Mouse (Mus musculus) G1E-ER4 (cell line): Measurements from ENCODE around the gene Ina. TPM values are rescaled to one million over a fixed set of nuclear protein-coding genes. Genes with fewer than 3 reads are reported as not detected.

Experiments used
- GATA1 ChIP-seq: IDR thresholded peaks from one replicate; pipeline ENCODE4 v1.8.0; 2012; ENCODE audit warnings: low read length, inconsistent platforms
- polyA plus RNA-seq: library from polyadenylated mRNA; stranded (reverse); fragments of >175 nt; gene quantifications from 2 replicates; pipeline ENCODE4 v1.2.3, GENCODE M21; 2012

The Ina gene
- polyA plus RNA-seq, 1 experiment = not detected

- TF ChIP-seq GATA1 = no peak
Measured at GRCm38 (mm10) chr19:47005873-47006272, 8.6 kb upstream of the Ina start.

GRCm38 (mm10) chr19:47006321-47006720, 8.2 kb upstream of the Ina start:
- TF ChIP-seq GATA1 = no peak

- no peak for TF ChIP-seq GATA1
Measured at GRCm38 (mm10) chr19:47009420-47009819, 5.1 kb upstream of the Ina start.

- TF ChIP-seq GATA1 = no peak
Measured at GRCm38 (mm10) chr19:47009943-47010342, 4.6 kb upstream of the Ina start.

GRCm38 (mm10) chr19:47012521-47013130, 1.9 kb upstream of the Ina start:
- no peak for TF ChIP-seq GATA1

- TF ChIP-seq GATA1 = no peak
Measured at GRCm38 (mm10) chr19:47013340-47014158, 949 bp upstream of the Ina start.

GRCm38 (mm10) chr19:47014159-47014446, 395 bp upstream of the Ina start:
- no peak for TF ChIP-seq GATA1

- TF ChIP-seq GATA1 = no peak
Measured at GRCm38 (mm10) chr19:47015396-47015795, 898 bp downstream of the Ina start.

GRCm38 (mm10) chr19:47015965-47016364, 1.5 kb downstream of the Ina start:
- no peak for TF ChIP-seq GATA1

- no peak for TF ChIP-seq GATA1
Measured at GRCm38 (mm10) chr19:47016487-47016886, 2.0 kb downstream of the Ina start.

GRCm38 (mm10) chr19:47017831-47018230, 3.3 kb downstream of the Ina start:
- no peak for TF ChIP-seq GATA1

GRCm38 (mm10) chr19:47018330-47018729, 3.8 kb downstream of the Ina start:
- no peak for TF ChIP-seq GATA1

GRCm38 (mm10) chr19:47019326-47019725, 4.8 kb downstream of the Ina start:
- TF ChIP-seq GATA1 = no peak

GRCm38 (mm10) chr19:47022709-47023108, 8.2 kb downstream of the Ina start:
- TF ChIP-seq GATA1 = no peak

GRCm38 (mm10) chr19:47023546-47023945, 9.0 kb downstream of the Ina start:
- no peak for TF ChIP-seq GATA1

- no peak for TF ChIP-seq GATA1
Measured at GRCm38 (mm10) chr19:47024954-47025353, 10.5 kb downstream of the Ina start.

- no peak for TF ChIP-seq GATA1
Measured at GRCm38 (mm10) chr19:47026513-47026912, 12.0 kb downstream of the Ina start.
